Mouse (Mus musculus): ENCODE results near the gene Eml2.

GRCm38 (mm10) chr7:19130657-19131056 is 45.6 kb upstream of the Eml2 start:
- TF ChIP-seq TAL1 (IDR thresholded peaks at IDR 0.05; ENCODE audit: low read length) (no peak), GATA1 (IDR thresholded peaks at IDR 0.05; ENCODE audit: low read length) (no peak)
